Mouse (Mus musculus) brain, embryonic 14.5 days (tissue): ENCODE measurements at regions not wholly inside any gene's neighbourhood (a gene's known extent, or its start where the extent isn't known, plus 50 kb on each side); places are given as distances from the start of the nearest gene placed in this dataset.

ENCODE experiments used
- CTCF ChIP-seq: fragments of 200-500 bp; IDR thresholded peaks from 2 replicates; pipeline ENCODE4 v1.5.1; 2012; ENCODE audit warnings: inconsistent platforms, mild to moderate bottlenecking, moderate library complexity, borderline replicate concordance; ENCODE audit not compliant: insufficient read depth, insufficient read length; ENCODE audit errors: extremely low read depth
- POLR2A ChIP-seq: fragments of 200-500 bp; IDR thresholded peaks from 2 replicates; pipeline ENCODE4 v1.6.1; 2012; ENCODE audit warnings: mild to moderate bottlenecking, inconsistent platforms, borderline replicate concordance; ENCODE audit not compliant: poor library complexity, insufficient read depth, insufficient read length, severe bottlenecking; ENCODE audit errors: extremely low read depth

DNA sequence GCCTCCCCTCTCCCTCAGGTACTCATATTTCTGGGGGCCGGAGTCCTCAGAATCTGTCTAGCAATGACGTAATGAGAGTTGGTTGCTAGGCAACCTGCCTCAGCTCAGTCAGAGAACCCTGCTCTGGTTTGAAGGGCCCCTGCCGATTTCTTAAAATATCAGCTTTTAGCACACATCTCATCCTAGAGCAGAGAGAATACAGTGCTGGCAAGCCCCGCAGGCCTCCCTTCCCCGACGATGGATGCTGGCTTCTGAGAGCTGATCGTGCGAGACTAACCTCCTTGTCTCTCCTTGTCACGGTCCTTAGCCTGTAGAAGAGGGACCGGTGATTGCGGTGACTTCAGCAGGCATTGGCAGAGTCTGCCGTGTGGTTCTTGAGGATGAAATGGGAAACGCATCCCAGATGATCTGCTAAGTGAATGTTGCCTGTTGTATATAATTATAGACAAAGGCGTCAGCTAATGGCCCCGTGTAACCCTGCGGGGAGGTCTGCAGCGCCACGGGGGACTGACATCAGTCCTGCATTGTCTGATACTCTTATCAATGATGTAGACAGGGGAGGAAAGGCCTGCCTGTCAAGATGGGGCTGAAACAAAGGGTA is 159.4 kb upstream of the A530016L24Rik start:
- TF ChIP-seq CTCF (no peak), POLR2A (no peak)
